Mouse (Mus musculus) midbrain, embryonic 15.5 days (tissue): Measurements from ENCODE around the gene Selenof. TPM values are rescaled to one million over a fixed set of nuclear protein-coding genes. Genes with fewer than 3 reads are reported as not detected.

ENCODE experiments used
- ATAC-seq: fragments of 200-750 bp; cut with Nextera tagmentation; replicated peaks from 2 replicates; pipeline ENCODE4 v1.8.0; 2017; ENCODE audit warnings: moderate TSS enrichment
- H3K27ac ChIP-seq: fragments of 300-500 bp; sonication (generic); 2 replicates; pipeline ENCODE4 v1.5.1; 2015; ENCODE audit warnings: mild to moderate bottlenecking, inconsistent platforms
- H3K27me3 ChIP-seq: fragments of 300-500 bp; sonication (generic); replicated peaks from 2 replicates; pipeline ENCODE4 v1.6.1; 2015; ENCODE audit warnings: inconsistent platforms
- H3K36me3 ChIP-seq: fragments of 300-500 bp; sonication (generic); replicated peaks from 2 replicates; pipeline ENCODE4 v1.6.1; 2015; ENCODE audit warnings: inconsistent platforms
- H3K4me1 ChIP-seq: fragments of 300-500 bp; sonication (generic); 2 replicates; pipeline ENCODE4 v1.6.1; 2015; ENCODE audit warnings: inconsistent platforms
- H3K4me2 ChIP-seq: fragments of 300-500 bp; sonication (generic); 2 replicates; pipeline ENCODE4 v1.6.1; 2015; ENCODE audit warnings: inconsistent platforms, mild to moderate bottlenecking, moderate library complexity
- H3K4me3 ChIP-seq: fragments of 300-500 bp; sonication (generic); 2 replicates; pipeline ENCODE4 v1.5.1; 2015; ENCODE audit warnings: mild to moderate bottlenecking, inconsistent platforms
- H3K9ac ChIP-seq: fragments of 300-500 bp; sonication (generic); 2 replicates; pipeline ENCODE4 v1.6.1; 2015; ENCODE audit warnings: mild to moderate bottlenecking, inconsistent platforms
- H3K9me3 ChIP-seq: fragments of 300-500 bp; sonication (generic); 2 replicates; pipeline ENCODE4 v1.6.1; 2016; ENCODE audit warnings: inconsistent platforms
- WGBS: fragments of 180-500 bp; shearing (Covaris S2); methylation state at CpG from one replicate; pipeline ENCODE4 v1.1.7; 2015; ENCODE audit warnings: mixed read lengths; 5-methylcytosine and 5-hydroxymethylcytosine counted together
- polyA plus RNA-seq: library from polyadenylated mRNA; unstranded; fragments of >200 nt; fragmentation: Nextera tagmentation; extraction: Ambion mirVana; gene quantifications from 2 replicates; pipeline ENCODE4 v1.2.1, GENCODE M21; 2015

The Selenof gene
- polyA plus RNA-seq, 1 experiment from 2014 or later, result 507 TPM

- Histone ChIP-seq H3K27ac (no peak overlapping the region), H3K9me3 (no peaks in the 10 kb centered on the region), H3K27me3 (no peaks in the 10 kb centered on the region), H3K4me1 (peaks cover 10% of the 10 kb centered on the region), H3K9ac (no peak overlapping the region), H3K4me2 (no peak overlapping the region), H3K4me3 (no peak overlapping the region), H3K36me3 (no peaks in the 10 kb centered on the region)
- WGBS, result 86% methylated on average over 7 of the region's 7 CpGs
- ATAC-seq, result no peak
Observed at GRCm38 (mm10) chr3:144548186-144548845, 21.8 kb upstream of the Selenof start.

GRCm38 (mm10) chr3:144550036-144550435 is 20.1 kb upstream of the Selenof start:
- Histone ChIP-seq H3K4me3 (no peak overlapping the region), H3K4me2 (no peak overlapping the region), H3K27ac (no peak overlapping the region), H3K9me3 (no peaks in the 10 kb centered on the region), H3K9ac (no peak overlapping the region), H3K36me3 (no peaks in the 10 kb centered on the region), H3K4me1 (peaks cover 18% of the 10 kb centered on the region), H3K27me3 (no peaks in the 10 kb centered on the region)
- no peak for ATAC-seq
- WGBS, result 93% methylated on average over 5 of the region's 5 CpGs

- no peak overlapping the region for H3K9ac ChIP-seq
- ATAC-seq, result no peak
- H3K9me3 ChIP-seq, result no peaks in the 10 kb centered on the region
- no peaks in the 10 kb centered on the region for H3K27me3 ChIP-seq
- H3K27ac ChIP-seq, result no peak overlapping the region
- H3K4me3 ChIP-seq, result no peak overlapping the region
- peaks cover 17% of the 10 kb centered on the region for H3K4me1 ChIP-seq
- no peak overlapping the region for H3K4me2 ChIP-seq
- no peaks in the 10 kb centered on the region for H3K36me3 ChIP-seq
- 86% methylated on average over 5 of the region's 5 CpGs for WGBS
Observed at GRCm38 (mm10) chr3:144550659-144551058, 19.4 kb upstream of the Selenof start.

- no peak for ATAC-seq
- 66% methylated on average over 4 of the region's 4 CpGs for WGBS
- no peaks in the 10 kb centered on the region for H3K27me3 ChIP-seq
- H3K9me3 ChIP-seq, result no peaks in the 10 kb centered on the region
- H3K9ac ChIP-seq, result no peak overlapping the region
- peaks cover 12% of the 10 kb centered on the region for H3K4me1 ChIP-seq
- no peak overlapping the region for H3K4me2 ChIP-seq
- H3K4me3 ChIP-seq, result no peak overlapping the region
- H3K27ac ChIP-seq, result no peak overlapping the region
- H3K36me3 ChIP-seq, result no peaks in the 10 kb centered on the region
Observed at GRCm38 (mm10) chr3:144551416-144551815, 18.7 kb upstream of the Selenof start.

GRCm38 (mm10) chr3:144553942-144554341 is 16.2 kb upstream of the Selenof start:
- WGBS, result 35% methylated on average over 7 of the region's 7 CpGs
- H3K27ac ChIP-seq, result no peak overlapping the region
- H3K36me3 ChIP-seq, result no peaks in the 10 kb centered on the region
- no peak for ATAC-seq
- no peaks in the 10 kb centered on the region for H3K27me3 ChIP-seq
- H3K4me2 ChIP-seq, result no peak overlapping the region
- no peaks in the 10 kb centered on the region for H3K9me3 ChIP-seq
- no peak overlapping the region for H3K4me3 ChIP-seq
- H3K4me1 ChIP-seq, result peaks cover 25% of the 10 kb centered on the region
- H3K9ac ChIP-seq, result no peak overlapping the region

GRCm38 (mm10) chr3:144554503-144554902 is 15.6 kb upstream of the Selenof start:
- Histone ChIP-seq H3K36me3 (no peaks in the 10 kb centered on the region), H3K9ac (no peak overlapping the region; the same call in 1 of the 2 replicates), H3K27ac (no peak overlapping the region), H3K4me2 (no peak overlapping the region), H3K4me3 (no peak overlapping the region), H3K27me3 (no peaks in the 10 kb centered on the region), H3K4me1 (peaks cover 28% of the 10 kb centered on the region), H3K9me3 (no peaks in the 10 kb centered on the region)
- 68% methylated on average over 9 of the region's 9 CpGs for WGBS
- no peak for ATAC-seq

GRCm38 (mm10) chr3:144555144-144555543 is 15.0 kb upstream of the Selenof start:
- Histone ChIP-seq H3K36me3 (no peaks in the 10 kb centered on the region), H3K4me2 (no peak overlapping the region), H3K9me3 (no peaks in the 10 kb centered on the region), H3K27ac (no peak overlapping the region), H3K27me3 (no peaks in the 10 kb centered on the region), H3K9ac (no peak overlapping the region), H3K4me3 (no peak overlapping the region), H3K4me1 (peaks cover 28% of the 10 kb centered on the region)
- WGBS, result 85% methylated on average over 7 of the region's 7 CpGs
- ATAC-seq, result no peak

GRCm38 (mm10) chr3:144556625-144557324 is 13.3 kb upstream of the Selenof start:
- Histone ChIP-seq H3K27ac (0 out of 2 replicates have a peak overlapping the region, but pooled peaks have one; percentile 5), H3K4me2 (peak overlapping the region; percentile 44), H3K27me3 (no peaks in the 10 kb centered on the region), H3K4me1 (peaks cover 28% of the 10 kb centered on the region), H3K4me3 (peak overlapping the region; percentile 13; the same call in 1 of the 2 replicates), H3K9ac (no peak overlapping the region), H3K36me3 (no peaks in the 10 kb centered on the region), H3K9me3 (no peaks in the 10 kb centered on the region)
- WGBS, result 7% methylated on average over 16 of the region's 16 CpGs
- peak; percentile 24; the same call in 1 of the 2 replicates for ATAC-seq

- H3K4me2 ChIP-seq, result no peak overlapping the region
- no peak overlapping the region for H3K9ac ChIP-seq
- WGBS, result 44% methylated on average over 5 of the region's 5 CpGs
- H3K9me3 ChIP-seq, result no peaks in the 10 kb centered on the region
- H3K27me3 ChIP-seq, result no peaks in the 10 kb centered on the region
- no peak overlapping the region for H3K4me3 ChIP-seq
- H3K4me1 ChIP-seq, result peaks cover 28% of the 10 kb centered on the region
- ATAC-seq, result no peak
- no peak overlapping the region for H3K27ac ChIP-seq
- no peaks in the 10 kb centered on the region for H3K36me3 ChIP-seq
Observed at GRCm38 (mm10) chr3:144558274-144558673, 11.8 kb upstream of the Selenof start.

GRCm38 (mm10) chr3:144561511-144562250 is 8.4 kb upstream of the Selenof start:
- Histone ChIP-seq H3K27ac (no peak overlapping the region), H3K4me2 (peak overlapping the region; percentile 10; the same call in 1 of the 2 replicates), H3K27me3 (no peaks in the 10 kb centered on the region), H3K36me3 (no peaks in the 10 kb centered on the region), H3K9me3 (no peaks in the 10 kb centered on the region), H3K9ac (no peak overlapping the region), H3K4me3 (no peak overlapping the region), H3K4me1 (peaks cover 16% of the 10 kb centered on the region)
- no peak for ATAC-seq
- WGBS, result 62% methylated on average over 22 of the region's 22 CpGs

GRCm38 (mm10) chr3:144563916-144564315 is 6.2 kb upstream of the Selenof start:
- Histone ChIP-seq H3K9ac (no peak overlapping the region), H3K4me1 (peaks cover 22% of the 10 kb centered on the region), H3K4me2 (no peak overlapping the region), H3K36me3 (no peaks in the 10 kb centered on the region), H3K9me3 (no peaks in the 10 kb centered on the region), H3K27ac (no peak overlapping the region), H3K4me3 (no peak overlapping the region), H3K27me3 (no peaks in the 10 kb centered on the region)
- ATAC-seq, result no peak
- 91% methylated on average over 7 of the region's 7 CpGs for WGBS

GRCm38 (mm10) chr3:144565212-144565611 is 4.9 kb upstream of the Selenof start:
- H3K4me3 ChIP-seq, result no peak overlapping the region
- H3K4me2 ChIP-seq, result no peak overlapping the region
- no peaks in the 10 kb centered on the region for H3K27me3 ChIP-seq
- no peaks in the 10 kb centered on the region for H3K36me3 ChIP-seq
- WGBS, result 95% methylated on average over 7 of the region's 7 CpGs
- H3K4me1 ChIP-seq, result peaks cover 20% of the 10 kb centered on the region
- no peaks in the 10 kb centered on the region for H3K9me3 ChIP-seq
- H3K27ac ChIP-seq, result no peak overlapping the region
- H3K9ac ChIP-seq, result no peak overlapping the region
- no peak for ATAC-seq
